Mouse (Mus musculus) CH12.LX (cell line): ENCODE results near the gene Crbn. TPM values are rescaled to one million over a fixed set of nuclear protein-coding genes. Genes with fewer than 3 reads are reported as not detected.

Experiments used
- DNase-seq: peaks from one replicate; pipeline ENCODE4 v3.0.0-alpha.2; 2013; ENCODE audit errors: extremely low read depth
- H3K27ac ChIP-seq: 2 replicates; pipeline ENCODE4 v1.5.1; 2012; ENCODE audit warnings: low read depth, mild to moderate bottlenecking, control low read depth, moderate library complexity; ENCODE audit not compliant: insufficient read depth
- H3K27me3 ChIP-seq: replicated peaks from 2 replicates; pipeline ENCODE3; 2012; ENCODE audit warnings: inconsistent platforms
- H3K36me3 ChIP-seq, 2 experiments: replicated peaks in 1 of 2; 2 replicates each; pipeline versions ENCODE3 to v1.6.1; 2012; ENCODE audit warnings: inconsistent platforms in 1 of 2, low read length in 1 of 2, mild to moderate bottlenecking in 1 of 2, mixed read lengths in 1 of 2, moderate library complexity in 1 of 2; ENCODE audit not compliant: control insufficient read depth in 1 of 2, insufficient read depth in 1 of 2
- H3K4me1 ChIP-seq, 2 experiments: 2 replicates each; pipeline ENCODE4 v1.6.1; 2012; ENCODE audit warnings: inconsistent platforms in 1 of 2, moderate library complexity in 1 of 2; ENCODE audit not compliant: insufficient read depth in 2 of 2, control insufficient read depth in 1 of 2
- H3K4me2 ChIP-seq: 2 replicates; pipeline ENCODE4 v1.6.1; 2012; ENCODE audit warnings: low read depth, mild to moderate bottlenecking, control low read depth; ENCODE audit not compliant: poor library complexity, insufficient read depth, severe bottlenecking
- H3K4me3 ChIP-seq, 3 experiments: fragments of 150-350 bp in 1 of 3; sonication (generic) in 1 of 3; replicated peaks in 1 of 3; 2 replicates each; pipeline versions ENCODE3 to v1.5.1; 2011 to 2012; ENCODE audit warnings: low read depth in 2 of 3, low read length in 2 of 3, mild to moderate bottlenecking in 2 of 3, moderate library complexity in 2 of 3, control low read depth in 1 of 3, improper control_type of control experiment in 1 of 3, inconsistent platforms in 1 of 3, mixed read lengths in 1 of 3; ENCODE audit not compliant: poor library complexity in 1 of 3
- H3K79me2 ChIP-seq: replicated peaks from 2 replicates; pipeline ENCODE4 v1.6.1; 2012; ENCODE audit warnings: mild to moderate bottlenecking, moderate library complexity; ENCODE audit not compliant: control insufficient read depth, poor library complexity, insufficient read depth, severe bottlenecking; ENCODE audit errors: extremely low read depth
- H3K9ac ChIP-seq: 2 replicates; pipeline ENCODE4 v1.6.1; 2012; ENCODE audit warnings: low read depth, mild to moderate bottlenecking, control low read depth, moderate library complexity; ENCODE audit not compliant: insufficient read depth
- H3K9me3 ChIP-seq: replicated peaks from 2 replicates; pipeline ENCODE3; 2012; ENCODE audit warnings: low read length, inconsistent platforms, mixed read lengths
- BHLHE40 ChIP-seq: IDR thresholded peaks from 2 replicates; pipeline ENCODE4 v1.6.1; 2011; ENCODE audit warnings: mild to moderate bottlenecking, low read depth, low read length, improper control_type of control experiment
- CHD1 ChIP-seq: IDR thresholded peaks from 2 replicates; pipeline ENCODE4 v1.6.1; 2012; ENCODE audit warnings: low read depth, low read length, improper control_type of control experiment, inconsistent platforms
- CHD2 ChIP-seq: IDR thresholded peaks from 2 replicates; pipeline ENCODE4 v1.6.1; 2011; ENCODE audit warnings: low read length, improper control_type of control experiment
- EP300 ChIP-seq: IDR thresholded peaks from 2 replicates; pipeline ENCODE4 v1.6.1; 2011; ENCODE audit warnings: low read length, improper control_type of control experiment
- GABPA ChIP-seq: IDR thresholded peaks from 2 replicates; pipeline ENCODE4 v1.6.1; 2012; ENCODE audit warnings: low read depth, low read length, improper control_type of control experiment, inconsistent platforms; ENCODE audit not compliant: insufficient replicate concordance
- HCFC1 ChIP-seq: IDR thresholded peaks from 2 replicates; pipeline ENCODE4 v1.6.1; 2012; ENCODE audit warnings: low read depth, mild to moderate bottlenecking, inconsistent platforms, low read length, improper control_type of control experiment
- IRF4 ChIP-seq: IDR thresholded peaks from 2 replicates; pipeline ENCODE4 v1.6.1; 2014; ENCODE audit warnings: low read depth, mild to moderate bottlenecking, inconsistent platforms, low read length, improper control_type of control experiment
- JUN ChIP-seq: IDR thresholded peaks from 2 replicates; pipeline ENCODE4 v1.6.1; 2011; ENCODE audit warnings: low read depth, mild to moderate bottlenecking, low read length, improper control_type of control experiment, moderate library complexity; ENCODE audit not compliant: insufficient read depth
- JUND ChIP-seq: conservative IDR thresholded peaks from 2 replicates; pipeline ENCODE4 v1.6.1; 2011; ENCODE audit warnings: low read depth, low read length, improper control_type of control experiment
- MXI1 ChIP-seq: IDR thresholded peaks from 2 replicates; pipeline ENCODE4 v1.6.1; 2011; ENCODE audit warnings: mild to moderate bottlenecking, low read depth, low read length, improper control_type of control experiment
- NELFE ChIP-seq: IDR thresholded peaks from 2 replicates; pipeline ENCODE4 v1.6.1; 2011; ENCODE audit warnings: low read depth, low read length, improper control_type of control experiment
- NRF1 ChIP-seq: IDR thresholded peaks from 2 replicates; pipeline ENCODE4 v1.6.1; 2014; ENCODE audit warnings: low read depth, mild to moderate bottlenecking, inconsistent platforms, low read length, improper control_type of control experiment, moderate library complexity
- PAX5 ChIP-seq: IDR thresholded peaks from 2 replicates; pipeline ENCODE4 v1.6.1; 2012; ENCODE audit warnings: low read length, inconsistent platforms, mixed read lengths
- POLR2A ChIP-seq: IDR thresholded peaks from 2 replicates; pipeline ENCODE4 v1.6.1; 2011; ENCODE audit warnings: low read depth, mild to moderate bottlenecking, improper control_type of control experiment, low read length
- POLR2AphosphoS2 ChIP-seq: IDR thresholded peaks from 2 replicates; pipeline ENCODE4 v1.6.1; 2011; ENCODE audit warnings: low read depth, low read length, improper control_type of control experiment
- RAD21 ChIP-seq: IDR thresholded peaks from 2 replicates; pipeline ENCODE4 v1.6.1; 2011; ENCODE audit warnings: low read depth, mild to moderate bottlenecking, low read length, improper control_type of control experiment, moderate library complexity
- RCOR1 ChIP-seq: conservative IDR thresholded peaks from 2 replicates; pipeline ENCODE4 v1.6.1; 2012; ENCODE audit warnings: low read depth, mild to moderate bottlenecking, inconsistent platforms, low read length, improper control_type of control experiment
- TCF12 ChIP-seq: IDR thresholded peaks from 2 replicates; pipeline ENCODE4 v1.6.1; 2014; ENCODE audit warnings: low read depth, mild to moderate bottlenecking, inconsistent platforms, low read length, improper control_type of control experiment
- UBTF ChIP-seq: IDR thresholded peaks from 2 replicates; pipeline ENCODE4 v1.6.1; 2012; ENCODE audit warnings: low read depth, mild to moderate bottlenecking, inconsistent platforms, low read length, improper control_type of control experiment, moderate library complexity
- USF1 ChIP-seq: IDR thresholded peaks from 2 replicates; pipeline ENCODE4 v1.6.1; 2014; ENCODE audit warnings: low read depth, mild to moderate bottlenecking, inconsistent platforms, low read length, improper control_type of control experiment
- ZC3H11A ChIP-seq: IDR thresholded peaks from 2 replicates; pipeline ENCODE4 v1.6.1; 2012; ENCODE audit warnings: low read depth, mild to moderate bottlenecking, inconsistent platforms, low read length, improper control_type of control experiment
- ZMIZ1 ChIP-seq: IDR thresholded peaks from 2 replicates; pipeline ENCODE4 v1.6.1; 2012; ENCODE audit warnings: low read depth, mild to moderate bottlenecking, inconsistent platforms, low read length, improper control_type of control experiment
- dilution Hi-C: fragments of 300-500 bp; cut with MboI; formaldehyde crosslinking; loops from 2 replicates; pipeline ENCODE4 v1.14.3; 2020; ENCODE audit warnings: low sequenced_read_pairs; ENCODE audit not compliant: extremely low pct_unique_long_range_greater_than_20kb, extremely low pct_ligation_motif_present
- in situ Hi-C: fragments of 300-500 bp; cut with MboI; formaldehyde crosslinking; loops from 3 replicates; pipeline ENCODE4 v1.14.3; 2019; ENCODE audit warnings: low sequenced_read_pairs, low pct_ligation_motif_present, low pct_unique_long_range_greater_than_20kb, mixed read lengths
- polyA plus RNA-seq: library from polyadenylated mRNA; unstranded; fragments of >175 nt; gene quantifications from 2 replicates; pipeline ENCODE4 v1.2.1, GENCODE M21; 2012; ENCODE audit warnings: low read depth; ENCODE audit not compliant: insufficient read length
- total RNA-seq, 2 experiments: library from RNA; depleted of rRNA; stranded (reverse); fragments of 300-350 nt in 1 of 2; fragments of >200 nt in 1 of 2; gene quantifications; 2 replicates each; pipeline ENCODE4 v1.2.3; 2012 to 2014

Gene Crbn
- total and polyA plus RNA-seq, 3 experiments = 29.2 to 60.1 (median 30.8) TPM

- TF ChIP-seq GABPA (no peak), IRF4 (peak; percentile 84), RCOR1 (peak; percentile 35; the same call in 1 of the 2 replicates), PAX5 (no peak), EP300 (peak; percentile 69; the same call in 1 of the 2 replicates), POLR2A (no peak), USF1 (no peak), TCF12 (0 out of 2 replicates have a peak, but pooled peaks have one; percentile 12), JUND (peak; percentile 73), BHLHE40 (peak; percentile 34; the same call in 1 of the 2 replicates), MXI1 (no peak), JUN (peak; percentile 45; the same call in 1 of the 2 replicates)
- Histone ChIP-seq H3K9me3 (no peaks in the 10 kb centered on the region), H3K4me1 (peaks cover 0 to 14% of the 10 kb centered on the region in 2 experiments; a peak in 2 of 4 replicates), H3K4me3 (no peak overlapping the region), H3K9ac (no peak overlapping the region), H3K4me2 (peak overlapping the region; percentile 40; the same call in 1 of the 2 replicates), H3K27ac (no peak overlapping the region), H3K27me3 (no peaks in the 10 kb centered on the region), H3K36me3 (no peaks in the 10 kb centered on the region), H3K79me2 (no peaks in the 10 kb centered on the region)
- dilution Hi-C loops (no loop called here), in situ Hi-C loops (no loop called here)
- peak; percentile 10 for DNase-seq
Measured at GRCm38 (mm10) chr6:106840181-106840580, 40.3 kb upstream of the Crbn start.

GRCm38 (mm10) chr6:106838053-106838452 is 38.2 kb upstream of the Crbn start:
- peaks cover 0 to 14% of the 10 kb centered on the region in 2 experiments; a peak in 2 of 4 replicates for H3K4me1 ChIP-seq
- dilution Hi-C loops = no loop called here
- H3K27me3 ChIP-seq = no peaks in the 10 kb centered on the region
- H3K27ac ChIP-seq = no peak overlapping the region
- TF ChIP-seq GABPA = no peak
- in situ Hi-C loops = no loop called here
- no peak overlapping the region for H3K4me3 ChIP-seq
- H3K9me3 ChIP-seq = no peaks in the 10 kb centered on the region
- no peaks in the 10 kb centered on the region for H3K79me2 ChIP-seq
- DNase-seq = no peak
- no peak overlapping the region for H3K4me2 ChIP-seq
- H3K9ac ChIP-seq = no peak overlapping the region
- H3K36me3 ChIP-seq = no peaks in the 10 kb centered on the region

- no peaks in the 10 kb centered on the region for H3K9me3 ChIP-seq
- no peak overlapping the region for H3K4me2 ChIP-seq
- no peak overlapping the region for H3K9ac ChIP-seq
- no peak for DNase-seq
- H3K27me3 ChIP-seq = no peaks in the 10 kb centered on the region
- H3K79me2 ChIP-seq = no peaks in the 10 kb centered on the region
- H3K27ac ChIP-seq = no peak overlapping the region
- dilution Hi-C loops (no loop called here), in situ Hi-C loops (no loop called here)
- H3K36me3 ChIP-seq = no peaks in the 10 kb centered on the region
- H3K4me1 ChIP-seq = peaks cover 0 to 6% of the 10 kb centered on the region in 2 experiments; a peak in 2 of 4 replicates
- no peak overlapping the region for H3K4me3 ChIP-seq
- TF ChIP-seq TCF12 (no peak), HCFC1 (no peak), ZMIZ1 (no peak), ZC3H11A (no peak), UBTF (no peak), RAD21 (no peak), GABPA (no peak), USF1 (no peak), NRF1 (no peak), POLR2AphosphoS2 (no peak), CHD1 (no peak), JUND (no peak), BHLHE40 (no peak), CHD2 (no peak), JUN (no peak), NELFE (no peak)
Measured at GRCm38 (mm10) chr6:106835316-106835715, 35.4 kb upstream of the Crbn start.
